Mouse (Mus musculus) right cerebral cortex, adult 18-20 months (tissue): Measurements from ENCODE around the gene Snx33.

Source experiments
- DNase-seq: peaks from one replicate; pipeline ENCODE4 v3.0.0; 2022; ENCODE audit warnings: mixed read lengths

Snx33 gene

DNA sequence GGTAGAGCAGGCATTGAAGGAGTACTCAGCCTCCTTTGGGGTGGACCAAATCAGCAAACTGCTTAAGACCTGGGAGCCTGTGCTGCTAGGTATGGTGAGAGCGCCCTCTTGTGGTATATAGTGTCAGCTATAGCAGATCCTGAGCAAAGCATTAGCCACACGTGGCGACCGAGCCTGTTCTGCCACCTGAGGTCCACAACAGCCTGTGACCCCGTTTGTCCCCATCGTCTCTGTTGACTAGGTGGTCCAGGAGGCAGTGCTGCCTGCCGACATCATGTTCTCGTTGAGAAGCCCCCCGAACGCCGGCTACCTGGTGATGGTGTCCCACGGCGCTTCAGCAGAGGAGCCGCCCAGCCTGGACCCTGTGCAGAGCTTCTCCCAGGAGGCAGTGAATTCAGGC, 38.4 kb downstream of the Snx33 start:
- peak; percentile 86 for DNase-seq

- DNase-seq = no peak
Observed at GRCm38 (mm10) chr9:56887581-56887980, 40.6 kb downstream of the Snx33 start.

GRCm38 (mm10) chr9:56886601-56887000, 41.6 kb downstream of the Snx33 start:
- no peak for DNase-seq

- no peak for DNase-seq
Observed at GRCm38 (mm10) chr9:56886113-56886512, 42.1 kb downstream of the Snx33 start.

DNA sequence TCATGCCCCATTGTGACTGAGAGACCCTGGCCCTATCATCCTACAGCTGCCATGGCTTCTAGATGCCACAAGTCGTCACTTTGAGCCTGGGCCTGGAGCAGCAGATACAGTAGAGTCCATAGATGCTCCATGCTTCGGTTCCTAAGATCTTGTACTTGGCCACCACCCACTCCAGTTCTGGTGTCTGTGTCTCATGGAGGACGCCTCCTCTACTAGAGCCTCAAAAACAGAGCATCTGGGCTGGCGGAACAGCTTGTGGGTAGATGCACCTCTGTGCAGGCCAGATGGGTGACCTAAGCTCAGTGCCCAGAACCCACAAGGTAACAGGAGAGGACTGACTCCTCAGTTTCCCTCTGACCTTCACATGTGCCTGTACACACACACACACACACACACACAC, 43.8 kb downstream of the Snx33 start:
- peak; percentile 45 for DNase-seq

- no peak for DNase-seq
Observed at GRCm38 (mm10) chr9:56883470-56883869, 44.7 kb downstream of the Snx33 start.

- no peak for DNase-seq
Observed at GRCm38 (mm10) chr9:56882818-56883217, 45.4 kb downstream of the Snx33 start.

- DNase-seq = no peak
Observed at GRCm38 (mm10) chr9:56882283-56882682, 45.9 kb downstream of the Snx33 start.

- peak; percentile 32 for DNase-seq
Observed at GRCm38 (mm10) chr9:56881539-56882082, 46.6 kb downstream of the Snx33 start.

DNA sequence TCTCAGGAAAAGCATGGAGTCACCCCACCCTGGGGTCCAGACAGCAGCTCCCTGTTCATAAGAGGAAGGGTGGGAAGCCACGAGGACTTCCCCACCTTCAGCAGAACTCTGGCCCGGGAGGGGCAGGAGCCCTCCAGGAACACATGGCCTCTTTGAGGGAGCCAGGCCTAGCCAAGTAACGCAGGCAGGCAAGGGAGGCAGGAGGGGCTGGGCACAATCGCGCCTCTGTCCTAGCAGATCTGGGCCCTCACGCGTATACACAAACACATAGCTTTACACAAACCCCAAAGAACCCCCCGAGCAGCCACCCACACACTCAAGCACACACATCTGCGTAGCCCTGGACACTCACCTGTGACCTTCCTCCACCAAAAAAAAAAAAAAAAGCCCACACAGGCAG, 47.4 kb downstream of the Snx33 start:
- DNase-seq = peak; percentile 45

DNA sequence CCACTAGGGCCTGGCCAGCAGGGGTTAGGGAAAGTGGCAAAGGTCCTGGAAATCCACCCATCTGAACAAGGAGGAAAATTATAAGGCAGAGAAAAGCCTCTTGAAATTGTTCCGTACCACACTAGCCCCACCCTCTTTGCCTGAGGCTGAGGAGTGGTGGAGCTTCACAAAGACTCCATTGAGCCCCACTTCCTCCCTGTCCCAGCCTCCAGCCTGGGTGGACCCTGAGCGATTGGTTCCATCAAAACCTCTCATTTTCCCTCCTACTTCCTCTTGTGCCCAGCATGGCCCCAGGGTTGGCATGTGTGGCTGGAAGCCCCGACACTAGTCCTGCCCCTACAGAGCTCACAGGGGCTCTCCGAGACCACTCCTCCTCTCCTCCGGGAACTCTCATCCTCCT, 50.9 kb downstream of the Snx33 start:
- DNase-seq = no peak

- peak; percentile 37 for DNase-seq
Observed at GRCm38 (mm10) chr9:56876784-56877183, 51.4 kb downstream of the Snx33 start.

GRCm38 (mm10) chr9:56873097-56873496, 55.1 kb downstream of the Snx33 start:
- no peak for DNase-seq

GRCm38 (mm10) chr9:56872105-56872903, 55.9 kb downstream of the Snx33 start:
- DNase-seq = no peak

- no peak for DNase-seq
Observed at GRCm38 (mm10) chr9:56871191-56871590, 57.0 kb downstream of the Snx33 start.

DNA sequence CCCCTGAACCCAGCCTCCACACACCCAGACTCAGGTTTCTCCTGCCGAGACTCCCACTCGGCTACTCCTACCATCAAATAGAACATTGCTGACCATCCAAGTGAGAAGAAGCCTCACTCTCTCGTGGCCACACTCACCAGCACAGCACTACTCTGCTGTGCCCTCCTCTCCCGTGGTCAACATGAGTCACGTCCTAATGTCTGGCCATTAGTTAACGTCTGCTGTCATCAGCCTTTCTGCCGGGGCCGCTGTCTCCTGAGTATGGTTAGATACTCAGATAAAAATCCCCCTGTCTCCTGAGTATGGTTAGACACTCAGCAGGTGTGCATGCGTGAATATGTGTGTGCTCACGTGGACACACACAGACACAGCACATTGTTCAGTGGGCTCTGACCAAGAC, 57.4 kb downstream of the Snx33 start:
- no peak for DNase-seq

DNA sequence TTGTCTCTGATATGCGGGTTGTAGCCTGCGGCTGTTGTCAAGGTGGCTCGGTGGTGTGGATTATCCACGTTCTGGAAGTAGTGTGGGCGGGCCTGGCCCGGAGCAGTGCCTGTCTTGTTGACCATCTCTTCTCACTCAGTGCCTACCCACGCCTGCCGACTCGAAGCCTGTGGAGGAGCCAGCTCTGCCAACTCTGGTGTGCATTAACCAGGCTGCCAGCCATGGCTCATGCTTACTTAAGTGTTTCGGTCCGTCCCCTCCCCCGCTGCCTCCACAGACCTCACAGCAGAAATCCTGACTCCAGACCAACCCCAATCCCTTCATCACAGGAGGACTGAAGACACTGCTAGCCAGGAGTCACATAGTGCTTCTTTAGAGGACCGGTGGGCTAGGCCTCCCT, 58.6 kb downstream of the Snx33 start:
- DNase-seq = peak; percentile 90

DNA sequence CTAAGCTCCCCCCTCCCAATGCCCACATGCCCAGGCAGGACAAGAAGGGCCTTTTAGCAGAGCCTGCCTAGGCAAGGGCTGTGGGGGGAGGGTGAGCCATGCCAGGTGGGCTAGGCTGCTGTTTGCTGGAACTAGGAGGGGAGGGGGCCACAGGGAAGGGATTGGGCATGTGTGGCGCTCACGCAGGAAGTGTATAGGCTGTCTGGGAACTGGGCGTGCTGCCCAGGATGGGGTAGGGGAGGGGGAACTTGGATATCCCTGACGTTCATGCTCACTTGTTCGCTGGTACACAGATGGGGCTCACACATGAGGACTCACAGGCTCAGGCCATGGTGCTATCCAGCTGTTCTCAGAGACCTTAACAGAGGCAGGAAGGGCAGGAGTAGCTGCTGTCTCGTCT, 59.9 kb downstream of the Snx33 start:
- peak; percentile 40 for DNase-seq
